Mouse (Mus musculus): ENCODE data around the gene Atp2a1.

DNA sequence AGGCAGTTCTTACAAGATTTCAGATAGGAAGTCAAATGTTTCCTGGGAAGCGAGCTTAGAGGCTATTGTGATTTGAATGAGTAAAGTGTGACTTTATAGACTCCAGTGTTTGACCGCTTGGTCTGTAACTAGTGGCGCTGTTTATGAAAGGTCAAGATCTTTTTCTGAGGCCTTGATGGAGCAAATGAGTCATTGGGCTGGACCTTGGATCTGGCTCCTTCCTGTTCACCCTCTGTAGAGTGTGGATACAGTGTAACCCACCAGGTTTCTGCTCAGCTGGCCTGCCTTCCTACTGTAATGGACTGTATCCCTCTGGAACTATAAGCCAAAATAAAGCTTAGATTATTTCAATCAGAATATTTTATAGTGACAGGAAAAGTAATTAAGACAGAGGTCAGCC is 48.4 kb upstream of the Atp2a1 start:
- TF ChIP-seq CTCF (IDR thresholded peaks at IDR 0.05; ENCODE audit: low read depth), result no peak
- TF ChIP-seq EP300 (IDR thresholded peaks at IDR 0.05; ENCODE audit: low read depth), result no peak
